Mouse (Mus musculus) intestine, embryonic 16.5 days (tissue): ENCODE data around the gene Dok4. TPM values are rescaled to one million over a fixed set of nuclear protein-coding genes. Genes with fewer than 3 reads are reported as not detected.
"Not testable (repeated sequence)": the region's sequence is repeated elsewhere in the genome, so short reads cannot be mapped to it uniquely, and the experiment has no call there.

Experiments
- ATAC-seq: fragments of 200-750 bp; cut with Nextera tagmentation; 2 replicates; pipeline ENCODE4 v1.8.0; 2017; ENCODE audit warnings: moderate TSS enrichment, moderate library complexity
- H3K27ac ChIP-seq: fragments of 300-500 bp; sonication (generic); 2 replicates; pipeline ENCODE4 v1.5.1; 2014; ENCODE audit warnings: mild to moderate bottlenecking, low read length
- H3K27me3 ChIP-seq: fragments of 300-500 bp; sonication (generic); replicated peaks from 2 replicates; pipeline ENCODE4 v1.6.1; 2014; ENCODE audit warnings: low read length, control low read depth, mixed read lengths; ENCODE audit not compliant: control insufficient read depth, insufficient read depth
- H3K36me3 ChIP-seq: fragments of 300-500 bp; sonication (generic); 2 replicates; pipeline ENCODE4 v1.6.1; 2014; ENCODE audit warnings: low read length, control low read depth; ENCODE audit not compliant: control insufficient read depth, insufficient read depth
- H3K4me1 ChIP-seq: fragments of 300-500 bp; sonication (generic); 2 replicates; pipeline ENCODE4 v1.6.1; 2014; ENCODE audit warnings: low read length, control low read depth, mixed read lengths; ENCODE audit not compliant: control insufficient read depth, insufficient read depth
- H3K4me2 ChIP-seq: fragments of 300-500 bp; sonication (generic); 2 replicates; pipeline ENCODE4 v1.6.1; 2014; ENCODE audit warnings: low read depth, low read length, control low read depth
- H3K4me3 ChIP-seq: fragments of 300-500 bp; sonication (generic); 2 replicates; pipeline ENCODE4 v1.5.1; 2014; ENCODE audit warnings: mild to moderate bottlenecking, low read length
- H3K9ac ChIP-seq: fragments of 300-500 bp; sonication (generic); 2 replicates; pipeline ENCODE4 v1.6.1; 2014; ENCODE audit warnings: low read depth, low read length
- H3K9me3 ChIP-seq: fragments of 300-500 bp; sonication (generic); 2 replicates; pipeline ENCODE4 v1.6.1; 2016; ENCODE audit warnings: low read length, control low read depth; ENCODE audit not compliant: control insufficient read depth
- whole genome bisulfite sequencing: fragments of 180-500 bp; shearing (Covaris S2); extraction: QIAGEN DNeasy Blood & Tissue Kit; methylation state at CpG from one replicate; pipeline ENCODE4 v1.1.7; 2014; 5-methylcytosine and 5-hydroxymethylcytosine counted together
- polyA plus RNA-seq: library from polyadenylated mRNA; unstranded; fragments of >200 nt; fragmentation: Nextera tagmentation; extraction: Ambion mirVana; gene quantifications from 2 replicates; pipeline ENCODE4 v1.2.1, GENCODE M21; 2015

Gene Dok4
- polyA plus RNA-seq, 1 experiment from 2014 or later, result 49.6 TPM

- Histone ChIP-seq H3K27me3 (no peaks in the 10 kb centered on the region), H3K4me1 (0 out of 2 replicates have a peak, but pooled peaks cover 2% of the 10 kb centered on the region), H3K9me3 (no peaks in the 10 kb centered on the region), H3K36me3 (peaks cover 21% of the 10 kb centered on the region), H3K9ac (no peak overlapping the region), H3K4me2 (no peak overlapping the region), H3K4me3 (no peak overlapping the region), H3K27ac (no peak overlapping the region)
- no peak for ATAC-seq
- WGBS, result 82% methylated on average over 12 of the region's 12 CpGs
These were observed 13.5 kb downstream of the Dok4 start for GRCm38 (mm10) chr8:94862487-94863220.

GRCm38 (mm10) chr8:94861352-94861910 is 14.7 kb downstream of the Dok4 start:
- Histone ChIP-seq H3K9ac (no peak overlapping the region), H3K27ac (no peak overlapping the region), H3K27me3 (no peaks in the 10 kb centered on the region), H3K4me3 (no peak overlapping the region), H3K9me3 (no peaks in the 10 kb centered on the region), H3K4me1 (0 out of 2 replicates have a peak, but pooled peaks cover 2% of the 10 kb centered on the region), H3K36me3 (peaks cover 17% of the 10 kb centered on the region), H3K4me2 (no peak overlapping the region)
- WGBS, result 68% methylated on average over 8 of the region's 8 CpGs
- 0 out of 2 replicates have a peak, but pooled peaks have one; percentile 39 for ATAC-seq

- Histone ChIP-seq H3K4me3 (peak within 1 kb of the TSS; percentile 82), H3K4me1 (0 out of 2 replicates have a peak, but pooled peaks cover 2% of the 10 kb centered on the region), H3K4me2 (peak within 1 kb of the TSS; percentile 66), H3K27me3 (no peaks in the 10 kb centered on the region), H3K36me3 (peaks cover 12% of the 10 kb centered on the region), H3K9me3 (no peaks in the 10 kb centered on the region), H3K27ac (peak within 1 kb of the TSS; percentile 57; the same call in 1 of the 2 replicates), H3K9ac (peak within 1 kb of the TSS; percentile 93)
- peak; percentile 80 for ATAC-seq
- WGBS, result under 1% methylated on average over 68 of the region's 68 CpGs
These were observed 18.6 kb downstream of the Dok4 start, which contains the start of gene Polr2c for GRCm38 (mm10) chr8:94857346-94858173. TSS of gene Polr2c (plus strand) at chr8:94857450.

- Histone ChIP-seq H3K4me2 (no peak overlapping the region), H3K36me3 (peaks cover 12% of the 10 kb centered on the region), H3K27ac (no peak overlapping the region), H3K9ac (no peak overlapping the region; the same call in 1 of the 2 replicates), H3K4me1 (0 out of 2 replicates have a peak, but pooled peaks cover 2% of the 10 kb centered on the region), H3K4me3 (peak overlapping the region; percentile 82), H3K27me3 (no peaks in the 10 kb centered on the region), H3K9me3 (no peaks in the 10 kb centered on the region)
- no peak; the same call in 1 of the 2 replicates for ATAC-seq
- WGBS, result 30% methylated on average over 5 of the region's 5 CpGs
These were observed 19.2 kb downstream of the Dok4 start for GRCm38 (mm10) chr8:94857011-94857345.

DNA sequence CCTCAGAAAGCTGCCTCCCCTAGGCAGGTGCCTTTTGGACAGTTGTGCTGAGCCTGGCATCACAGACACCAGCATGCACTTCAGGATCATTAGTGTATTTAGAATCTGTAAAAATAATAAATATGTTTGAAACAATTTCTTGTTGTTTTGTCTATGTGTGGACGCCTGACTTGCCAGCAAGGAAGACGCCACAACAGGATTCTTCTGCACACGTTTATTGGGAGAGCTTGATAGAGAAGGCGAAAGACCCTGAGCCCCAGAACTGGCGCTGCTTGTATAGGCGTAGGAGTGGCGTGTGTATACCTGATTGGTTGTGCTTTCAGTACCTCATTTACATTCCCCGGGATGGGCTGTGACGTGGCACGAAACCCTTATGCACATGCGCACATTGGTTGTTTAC is 21.4 kb downstream of the Dok4 start:
- not testable (repeated sequence) for ATAC-seq, H3K4me2 ChIP-seq, H3K4me3 ChIP-seq, H3K9ac ChIP-seq, H3K27me3 ChIP-seq, H3K27ac ChIP-seq, H3K4me1 ChIP-seq, H3K9me3 ChIP-seq
- H3K36me3 ChIP-seq, result peaks cover 18% of the 10 kb centered on the region
- WGBS, result 91% methylated on average over 11 of the region's 11 CpGs

- ATAC-seq, result no peak
- Histone ChIP-seq H3K27me3 (no peaks in the 10 kb centered on the region), H3K9me3 (no peaks in the 10 kb centered on the region), H3K4me1 (no peaks in the 10 kb centered on the region), H3K27ac (no peak overlapping the region), H3K4me3 (no peak overlapping the region), H3K4me2 (no peak overlapping the region), H3K36me3 (peaks cover 20% of the 10 kb centered on the region), H3K9ac (no peak overlapping the region)
- WGBS, result 93% methylated on average over 5 of the region's 5 CpGs
These were observed 26.1 kb downstream of the Dok4 start for GRCm38 (mm10) chr8:94850049-94850448.

DNA sequence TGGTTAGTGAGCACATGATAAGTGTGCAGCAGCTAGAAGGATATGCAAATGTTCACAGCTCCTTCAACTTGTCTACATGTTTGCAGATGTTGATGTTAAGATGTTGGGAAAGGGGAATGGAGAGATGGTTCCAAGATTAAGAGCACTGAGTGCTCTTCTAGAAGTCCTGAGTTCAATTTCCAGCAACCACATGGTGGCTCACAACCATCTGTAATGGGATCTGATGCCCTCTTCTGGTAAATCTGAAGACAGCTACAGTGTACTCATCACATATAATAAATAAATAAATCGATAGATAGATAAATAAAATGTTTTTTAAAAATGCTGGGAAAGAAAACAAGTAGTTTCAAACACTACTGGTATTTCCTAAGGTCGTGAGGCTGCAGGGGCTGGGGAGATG is 34.9 kb downstream of the Dok4 start:
- Histone ChIP-seq H3K4me2 (no peak overlapping the region), H3K27ac (no peak overlapping the region), H3K9me3 (no peaks in the 10 kb centered on the region), H3K4me1 (peaks cover 11% of the 10 kb centered on the region), H3K27me3 (no peaks in the 10 kb centered on the region), H3K36me3 (0 out of 2 replicates have a peak, but pooled peaks cover 4% of the 10 kb centered on the region), H3K9ac (no peak overlapping the region), H3K4me3 (no peak overlapping the region)
- WGBS, result 42% methylated on average over 2 of the region's 2 CpGs
- ATAC-seq, result no peak

- peak; percentile 69 for ATAC-seq
These were observed 37.5 kb downstream of the Dok4 start for GRCm38 (mm10) chr8:94838600-94838999.

More at GRCm38 (mm10) chr8:94838600-94838999, 37.5 kb downstream of the Dok4 start:
- peaks cover 11% of the 10 kb centered on the region for H3K4me1 ChIP-seq
- H3K9me3 ChIP-seq, result no peaks in the 10 kb centered on the region
- no peaks in the 10 kb centered on the region for H3K36me3 ChIP-seq
- H3K4me2 ChIP-seq, result peak overlapping the region; percentile 51
- H3K27ac ChIP-seq, result peak overlapping the region; percentile 97
- under 1% methylated on average over 24 of the region's 24 CpGs for WGBS
- no peaks in the 10 kb centered on the region for H3K27me3 ChIP-seq
- H3K9ac ChIP-seq, result peak overlapping the region; percentile 99
- peak overlapping the region; percentile 100 for H3K4me3 ChIP-seq
